Mouse (Mus musculus): Measurements from ENCODE around the gene Tfb2m. TPM values are rescaled to one million over a fixed set of nuclear protein-coding genes. Genes with fewer than 3 reads are reported as not detected.
A peak's percentile ranks its signal among the peaks of the same experiment; 100 is the strongest.

The Tfb2m gene
- polyA plus RNA-seq, 1 experiment from 2014 or later = 25.6 TPM

- no peaks in the 10 kb centered on the region for H3K27me3 ChIP-seq (replicated peaks)
- no peak overlapping the region for H3K27ac ChIP-seq (ENCODE audit: poor library complexity, severe bottlenecking)
- H3K4me3 ChIP-seq = no peak overlapping the region
- no peaks in the 10 kb centered on the region for H3K9me3 ChIP-seq (replicated peaks)
- H3K4me2 ChIP-seq = no peak overlapping the region
- WGBS = 54% methylated on average over 8 of the region's 8 CpGs
- H3K36me3 ChIP-seq = peaks cover 17% of the 10 kb centered on the region
- peaks cover 26% of the 10 kb centered on the region for H3K4me1 ChIP-seq (replicated peaks)
- no peak overlapping the region for H3K9ac ChIP-seq
- ATAC-seq (ENCODE audit: insufficient number of reproducible peaks, low FRiP score) = no peak
Measured at GRCm38 (mm10) chr1:179580200-179580599, 34.1 kb upstream of the Tfb2m start.

GRCm38 (mm10) chr1:179578625-179579024 lies 32.6 kb upstream of the Tfb2m start:
- ATAC-seq (ENCODE audit: insufficient number of reproducible peaks, low FRiP score) = no peak
- Histone ChIP-seq H3K4me1 (replicated peaks) (peaks cover 21% of the 10 kb centered on the region), H3K4me2 (no peak overlapping the region), H3K27ac (ENCODE audit: poor library complexity, severe bottlenecking) (no peak overlapping the region), H3K9me3 (replicated peaks) (no peaks in the 10 kb centered on the region), H3K27me3 (replicated peaks) (no peaks in the 10 kb centered on the region), H3K9ac (no peak overlapping the region), H3K36me3 (peaks cover 17% of the 10 kb centered on the region), H3K4me3 (no peak overlapping the region)
- WGBS = 68% methylated on average over 6 of the region's 6 CpGs

- ATAC-seq (ENCODE audit: insufficient number of reproducible peaks, low FRiP score) = no peak
- WGBS = 56% methylated on average over 6 of the region's 6 CpGs
Measured at GRCm38 (mm10) chr1:179573650-179574206, 27.7 kb upstream of the Tfb2m start.

GRCm38 (mm10) chr1:179571686-179572085 lies 25.6 kb upstream of the Tfb2m start:
- H3K27me3 ChIP-seq (replicated peaks) = no peaks in the 10 kb centered on the region
- peaks cover 33% of the 10 kb centered on the region for H3K4me1 ChIP-seq (replicated peaks)
- H3K9ac ChIP-seq = no peak overlapping the region
- H3K4me3 ChIP-seq = no peak overlapping the region
- no peaks in the 10 kb centered on the region for H3K9me3 ChIP-seq (replicated peaks)
- H3K27ac ChIP-seq (ENCODE audit: poor library complexity, severe bottlenecking) = no peak overlapping the region
- no peak for ATAC-seq (ENCODE audit: insufficient number of reproducible peaks, low FRiP score)
- WGBS = 90% methylated on average over 4 of the region's 4 CpGs
- H3K4me2 ChIP-seq = no peak overlapping the region
- no peaks in the 10 kb centered on the region for H3K36me3 ChIP-seq

More at GRCm38 (mm10) chr1:179573650-179574206, 27.7 kb upstream of the Tfb2m start:
- Histone ChIP-seq H3K4me3 (no peak overlapping the region), H3K27ac (ENCODE audit: poor library complexity, severe bottlenecking) (no peak overlapping the region), H3K9me3 (replicated peaks) (no peaks in the 10 kb centered on the region), H3K9ac (no peak overlapping the region), H3K27me3 (replicated peaks) (no peaks in the 10 kb centered on the region), H3K36me3 (no peaks in the 10 kb centered on the region), H3K4me1 (replicated peaks) (peaks cover 17% of the 10 kb centered on the region), H3K4me2 (no peak overlapping the region)

GRCm38 (mm10) chr1:179570482-179570881 lies 24.4 kb upstream of the Tfb2m start:
- Histone ChIP-seq H3K36me3 (no peaks in the 10 kb centered on the region), H3K9ac (no peak overlapping the region), H3K9me3 (replicated peaks) (no peaks in the 10 kb centered on the region), H3K27ac (ENCODE audit: poor library complexity, severe bottlenecking) (no peak overlapping the region), H3K4me3 (no peak overlapping the region), H3K4me2 (no peak overlapping the region), H3K4me1 (replicated peaks) (peaks cover 37% of the 10 kb centered on the region), H3K27me3 (replicated peaks) (no peaks in the 10 kb centered on the region)
- 89% methylated on average over 1 of the region's 1 CpGs for WGBS
- ATAC-seq (ENCODE audit: insufficient number of reproducible peaks, low FRiP score) = no peak

GRCm38 (mm10) chr1:179568690-179569398 lies 22.8 kb upstream of the Tfb2m start:
- Histone ChIP-seq H3K4me3 (no peak overlapping the region), H3K27me3 (replicated peaks) (no peaks in the 10 kb centered on the region), H3K4me1 (replicated peaks) (peaks cover 32% of the 10 kb centered on the region), H3K4me2 (no peak overlapping the region), H3K27ac (ENCODE audit: poor library complexity, severe bottlenecking) (peak overlapping the region; percentile 16; the same call in 1 of the 2 replicates), H3K9ac (no peak overlapping the region), H3K9me3 (replicated peaks) (no peaks in the 10 kb centered on the region), H3K36me3 (no peaks in the 10 kb centered on the region)
- no peak for ATAC-seq (ENCODE audit: insufficient number of reproducible peaks, low FRiP score)
- WGBS = 36% methylated on average over 4 of the region's 4 CpGs

GRCm38 (mm10) chr1:179567558-179567957 lies 21.5 kb upstream of the Tfb2m start:
- no peak for ATAC-seq (ENCODE audit: insufficient number of reproducible peaks, low FRiP score)
- H3K27me3 ChIP-seq (replicated peaks) = no peaks in the 10 kb centered on the region
- WGBS = 79% methylated on average over 7 of the region's 7 CpGs
- no peak overlapping the region for H3K4me2 ChIP-seq
- H3K4me1 ChIP-seq (replicated peaks) = peaks cover 30% of the 10 kb centered on the region
- no peaks in the 10 kb centered on the region for H3K9me3 ChIP-seq (replicated peaks)
- no peak overlapping the region for H3K9ac ChIP-seq
- H3K36me3 ChIP-seq = no peaks in the 10 kb centered on the region
- no peak overlapping the region for H3K4me3 ChIP-seq
- no peak overlapping the region for H3K27ac ChIP-seq (ENCODE audit: poor library complexity, severe bottlenecking)

GRCm38 (mm10) chr1:179563926-179564325 lies 17.9 kb upstream of the Tfb2m start:
- no peak overlapping the region for H3K4me3 ChIP-seq
- H3K4me1 ChIP-seq (replicated peaks) = peaks cover 22% of the 10 kb centered on the region
- no peaks in the 10 kb centered on the region for H3K27me3 ChIP-seq (replicated peaks)
- ATAC-seq (ENCODE audit: insufficient number of reproducible peaks, low FRiP score) = no peak
- no peaks in the 10 kb centered on the region for H3K9me3 ChIP-seq (replicated peaks)
- H3K9ac ChIP-seq = no peak overlapping the region
- no peaks in the 10 kb centered on the region for H3K36me3 ChIP-seq
- H3K27ac ChIP-seq (ENCODE audit: poor library complexity, severe bottlenecking) = no peak overlapping the region
- 89% methylated on average over 5 of the region's 5 CpGs for WGBS
- no peak overlapping the region for H3K4me2 ChIP-seq

- Histone ChIP-seq H3K36me3 (no peaks in the 10 kb centered on the region), H3K4me3 (no peak overlapping the region), H3K9ac (no peak overlapping the region), H3K4me1 (replicated peaks) (peaks cover 15% of the 10 kb centered on the region), H3K27me3 (replicated peaks) (no peaks in the 10 kb centered on the region), H3K27ac (ENCODE audit: poor library complexity, severe bottlenecking) (no peak overlapping the region), H3K9me3 (replicated peaks) (no peaks in the 10 kb centered on the region), H3K4me2 (no peak overlapping the region)
- WGBS = 83% methylated on average over 4 of the region's 4 CpGs
- ATAC-seq (ENCODE audit: insufficient number of reproducible peaks, low FRiP score) = no peak
Measured at GRCm38 (mm10) chr1:179563211-179563610, 17.1 kb upstream of the Tfb2m start.

- Histone ChIP-seq H3K27ac (ENCODE audit: poor library complexity, severe bottlenecking) (no peak overlapping the region), H3K9me3 (replicated peaks) (no peaks in the 10 kb centered on the region), H3K36me3 (no peaks in the 10 kb centered on the region), H3K9ac (no peak overlapping the region), H3K4me2 (no peak overlapping the region), H3K4me1 (replicated peaks) (peaks cover 4% of the 10 kb centered on the region; the same call in 1 of the 2 replicates), H3K27me3 (replicated peaks) (no peaks in the 10 kb centered on the region), H3K4me3 (no peak overlapping the region)
- no peak for ATAC-seq (ENCODE audit: insufficient number of reproducible peaks, low FRiP score)
- 93% methylated on average over 6 of the region's 6 CpGs for WGBS
Measured at GRCm38 (mm10) chr1:179560845-179561430, 14.9 kb upstream of the Tfb2m start.

- H3K4me2 ChIP-seq = no peak overlapping the region
- no peaks in the 10 kb centered on the region for H3K36me3 ChIP-seq
- H3K27ac ChIP-seq (ENCODE audit: poor library complexity, severe bottlenecking) = no peak overlapping the region
- WGBS = 78% methylated on average over 11 of the region's 11 CpGs
- H3K4me3 ChIP-seq = no peak overlapping the region
- no peak for ATAC-seq (ENCODE audit: insufficient number of reproducible peaks, low FRiP score)
- peaks cover 4% of the 10 kb centered on the region; the same call in 1 of the 2 replicates for H3K4me1 ChIP-seq (replicated peaks)
- no peaks in the 10 kb centered on the region for H3K9me3 ChIP-seq (replicated peaks)
- H3K9ac ChIP-seq = no peak overlapping the region
- H3K27me3 ChIP-seq (replicated peaks) = no peaks in the 10 kb centered on the region
Measured at GRCm38 (mm10) chr1:179559446-179560194, 13.6 kb upstream of the Tfb2m start.
